Mouse (Mus musculus) kidney, postnatal 10 days (tissue): ENCODE results near the gene Gm7945.
"Not testable (repeated sequence)": the region's sequence is repeated elsewhere in the genome, so short reads cannot be mapped to it uniquely, and the experiment has no call there.

Experiments
- DNase-seq: peaks from one replicate; pipeline ENCODE4 v3.0.0; 2021; ENCODE audit warnings: mixed read lengths

Gene Gm7945

DNA sequence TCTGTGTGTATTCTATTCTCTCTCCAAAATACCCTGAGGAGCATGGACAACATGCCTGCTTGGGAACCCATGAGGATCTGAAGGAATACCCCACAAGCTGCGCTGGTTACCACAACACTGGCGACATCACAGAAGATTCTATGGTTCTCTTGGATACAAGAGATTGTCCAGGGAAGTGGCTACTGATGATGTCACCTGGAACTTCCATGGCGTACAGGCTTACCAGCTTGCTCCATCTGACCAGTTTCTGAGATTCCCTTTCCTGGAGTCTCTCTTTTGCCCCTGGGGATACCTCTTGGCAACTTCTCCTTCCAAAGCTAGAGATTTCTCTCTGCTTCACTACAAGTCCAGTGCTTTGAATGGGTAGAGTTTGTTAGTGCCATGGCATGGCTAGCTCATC is at the start of gene Gm7945:
TSS of gene Gm7945 (minus strand) at position 101 of the 400 bp plus-strand sequence.
- DNase-seq, result not testable (repeated sequence)

DNA sequence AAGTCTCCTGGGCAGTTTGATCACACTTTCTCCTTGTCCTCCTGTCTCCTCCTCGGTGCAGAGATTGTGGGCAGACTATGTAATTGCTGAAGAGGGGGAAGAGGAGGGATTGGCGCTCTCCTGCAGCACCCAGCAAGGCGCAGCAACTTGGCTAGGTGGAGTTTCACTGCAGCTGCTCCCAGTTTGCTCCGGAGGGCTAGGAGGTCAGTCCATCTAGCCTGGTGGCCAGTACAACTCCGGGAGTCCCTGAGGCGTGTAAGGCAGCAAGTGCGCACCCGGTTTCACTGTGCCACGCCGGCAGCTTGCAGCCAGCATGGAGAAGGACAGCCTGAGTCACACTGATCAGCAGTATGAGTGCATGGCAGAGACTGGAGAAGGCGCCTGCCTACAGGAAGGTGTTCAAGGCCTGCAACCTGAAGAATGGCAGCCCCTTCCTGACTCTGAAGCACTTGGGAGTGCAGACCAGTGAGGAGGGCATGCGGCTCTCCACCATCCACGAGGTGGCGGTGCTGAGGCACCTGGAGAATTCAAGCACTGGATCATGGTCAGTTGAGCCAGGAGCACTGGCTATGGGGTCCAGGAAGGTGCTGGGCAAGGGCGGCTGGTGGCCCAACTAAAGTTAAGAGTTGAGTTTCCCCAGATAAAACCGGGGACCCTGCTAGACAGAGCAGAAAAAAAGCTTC is 39.4 kb upstream of the Gm7945 start:
- peak; percentile 31 for DNase-seq

DNA sequence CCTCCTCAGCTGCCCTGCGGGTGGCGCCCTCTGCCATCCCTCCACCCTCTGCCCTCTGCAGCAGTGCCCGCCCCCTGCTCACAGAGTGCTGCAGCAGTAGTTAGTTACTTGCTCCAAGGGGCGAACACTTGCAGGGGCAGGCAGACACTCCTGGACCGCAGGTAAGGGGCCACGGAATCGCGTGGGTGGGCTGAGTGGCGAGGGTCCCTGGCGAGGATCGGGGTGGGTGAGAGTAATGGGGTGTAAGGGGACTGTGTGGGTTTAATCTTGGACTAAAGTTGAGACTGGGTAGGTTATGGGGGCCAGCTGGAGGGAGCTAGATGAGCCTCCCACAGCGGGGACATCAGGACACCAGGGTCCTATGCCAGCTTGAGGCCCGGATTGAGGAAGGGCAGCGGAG is 38.5 kb upstream of the Gm7945 start:
- not testable (repeated sequence) for DNase-seq

DNA sequence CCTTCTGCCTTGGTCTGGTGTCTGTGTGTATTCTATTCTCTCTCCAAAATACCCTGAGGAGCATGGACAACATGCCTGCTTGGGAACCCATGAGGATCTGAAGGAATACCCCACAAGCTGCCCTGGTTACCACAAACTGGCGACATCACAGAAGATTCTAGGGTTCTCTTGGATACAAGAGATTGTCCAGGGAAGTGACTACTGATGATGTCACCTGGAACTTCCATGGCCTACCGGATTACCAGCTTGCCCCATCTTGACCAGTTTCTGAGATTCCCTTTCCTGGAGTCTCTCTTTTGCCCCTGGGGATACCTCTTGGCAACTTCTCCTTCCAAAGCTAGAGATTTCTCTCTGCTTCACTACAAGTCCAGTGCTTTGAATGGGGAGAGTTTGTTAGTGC is 22.0 kb upstream of the Gm7945 start, which contains the start of gene Gm6482:
TSS of gene Gm6482 (minus strand) at position 101 of the 400 bp plus-strand sequence.
- DNase-seq, result not testable (repeated sequence)

DNA sequence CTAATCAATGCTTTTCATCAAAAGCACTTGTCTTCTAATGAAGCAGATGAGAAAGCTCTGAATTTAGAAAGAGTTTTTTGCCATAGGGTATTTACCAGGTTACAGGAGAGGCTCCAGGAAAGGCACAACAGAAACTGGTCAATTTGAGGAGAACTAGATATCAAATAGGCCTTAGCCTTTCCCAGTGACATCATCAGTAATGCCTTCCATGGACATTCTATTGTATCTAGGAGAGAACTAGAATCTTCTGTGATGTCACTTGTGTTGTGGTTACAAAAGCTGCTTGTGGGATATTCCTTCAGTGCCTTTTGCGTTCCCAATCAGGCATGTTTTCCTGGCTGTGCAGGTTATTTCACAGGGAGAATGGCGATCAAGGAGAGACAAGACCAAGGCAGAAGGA is 37.9 kb downstream of the Gm7945 start, which contains the start of gene Gm5798:
TSS of gene Gm5798 (plus strand) at position 301 of the 400 bp plus-strand sequence.
- DNase-seq, result not testable (repeated sequence)
